Mouse (Mus musculus): ENCODE results near the gene Nr2c2ap. TPM values are rescaled to one million over a fixed set of nuclear protein-coding genes. Genes with fewer than 3 reads are reported as not detected.
A peak's percentile ranks its signal among the peaks of the same experiment; 100 is the strongest.

Gene Nr2c2ap
- polyA plus RNA-seq, 1 experiment from 2014 or later = 19.5 TPM

DNA sequence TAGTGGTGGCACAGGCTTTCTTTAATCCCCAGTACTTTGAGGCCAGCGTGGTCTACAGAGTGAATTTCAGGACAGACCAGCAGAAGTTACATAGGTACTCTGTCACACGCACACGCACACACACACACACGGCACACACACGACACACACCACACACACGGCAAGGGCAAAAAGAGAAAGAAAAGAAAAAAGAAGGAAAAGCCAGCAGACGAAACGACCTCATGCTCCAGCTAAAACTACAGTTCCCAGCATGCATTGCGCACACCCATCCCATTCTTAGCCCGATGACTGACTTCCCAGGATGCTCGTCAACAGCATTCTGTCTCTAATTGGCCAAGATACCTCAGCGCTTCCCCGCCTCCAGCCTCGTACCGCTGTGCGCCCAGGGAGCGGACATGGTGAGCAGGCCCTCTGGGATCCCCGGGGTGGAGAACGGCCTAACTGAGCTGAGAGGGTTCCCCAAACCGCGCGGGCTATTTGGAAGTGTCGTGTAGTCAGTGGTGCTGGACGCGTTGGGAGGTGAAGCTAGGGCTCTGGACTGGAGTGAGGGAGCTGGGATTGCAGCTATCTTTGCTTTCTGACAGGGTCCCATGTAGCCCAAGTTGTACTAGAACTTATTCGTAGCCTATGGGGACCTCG lies 41.0 kb downstream of the Nr2c2ap start, which contains the start of gene Tmem161a:
Gene Tmem161a, plus strand, starts transcription at position 314 of the 639 bp plus-strand sequence.
- DNase-seq (ENCODE audit: low spot score) (peak; percentile 96), ATAC-seq (replicated peaks; ENCODE audit: insufficient number of reproducible peaks, low FRiP score, low TSS enrichment, low read depth) (peak; percentile 92)
- Histone ChIP-seq H3K4me3 (ENCODE audit: low read depth, low read length) (peak within 1 kb of the TSS; percentile 66), H3K4me2 (ENCODE audit: low read depth, low read length) (peak within 1 kb of the TSS; percentile 45), H3K27me3 (ENCODE audit: control insufficient read depth, insufficient read depth, low read length) (no peaks in the 10 kb centered on the region), H3K9me3 (replicated peaks; ENCODE audit: control insufficient read depth, low read length) (no peaks in the 10 kb centered on the region), H3K27ac (replicated peaks; ENCODE audit: low read depth, low read length) (no peak within 1 kb of the TSS), H3K4me1 (ENCODE audit: control insufficient read depth, insufficient read depth, low read length) (no peaks in the 10 kb centered on the region), H3K9ac (replicated peaks; ENCODE audit: low read length) (peak within 1 kb of the TSS; percentile 74), H3K36me3 (replicated peaks; ENCODE audit: control insufficient read depth, insufficient read depth, low read depth, low read length) (no peaks in the 10 kb centered on the region)
- WGBS = 2% methylated on average over 27 of the region's 27 CpGs

DNA sequence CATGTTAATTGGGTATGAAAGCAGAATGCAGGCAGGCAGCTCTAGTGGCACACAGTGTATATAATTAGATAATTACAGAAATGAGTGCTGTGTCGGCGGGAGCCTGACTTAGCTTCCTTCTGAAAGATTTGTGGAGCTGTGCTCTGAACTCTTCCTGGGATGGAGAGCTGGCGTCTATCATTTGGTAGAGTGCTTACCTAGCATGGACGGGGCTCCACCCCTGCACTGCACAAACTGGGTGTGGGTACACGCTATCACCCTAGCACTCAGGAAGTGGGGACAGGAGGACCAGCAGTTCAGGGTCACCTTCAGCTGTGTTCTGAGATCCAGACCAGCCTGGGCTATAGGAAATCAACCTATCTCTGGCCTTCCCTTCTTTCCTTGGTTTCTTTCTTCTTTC lies 42.2 kb downstream of the Nr2c2ap start:
- DNase-seq (ENCODE audit: low spot score) = no peak
- Histone ChIP-seq H3K4me3 (ENCODE audit: low read depth, low read length) (no peak overlapping the region), H3K27ac (replicated peaks; ENCODE audit: low read depth, low read length) (no peak overlapping the region), H3K36me3 (replicated peaks; ENCODE audit: control insufficient read depth, insufficient read depth, low read depth, low read length) (no peaks in the 10 kb centered on the region), H3K9me3 (replicated peaks; ENCODE audit: control insufficient read depth, low read length) (no peaks in the 10 kb centered on the region), H3K9ac (replicated peaks; ENCODE audit: low read length) (no peak overlapping the region), H3K4me1 (ENCODE audit: control insufficient read depth, insufficient read depth, low read length) (no peaks in the 10 kb centered on the region), H3K4me2 (ENCODE audit: low read depth, low read length) (no peak overlapping the region; the same call in 1 of the 2 replicates), H3K27me3 (ENCODE audit: control insufficient read depth, insufficient read depth, low read length) (no peaks in the 10 kb centered on the region)
- 71% methylated on average over 5 of the region's 5 CpGs for WGBS
- no peak for ATAC-seq (replicated peaks; ENCODE audit: insufficient number of reproducible peaks, low FRiP score, low TSS enrichment, low read depth)

DNA sequence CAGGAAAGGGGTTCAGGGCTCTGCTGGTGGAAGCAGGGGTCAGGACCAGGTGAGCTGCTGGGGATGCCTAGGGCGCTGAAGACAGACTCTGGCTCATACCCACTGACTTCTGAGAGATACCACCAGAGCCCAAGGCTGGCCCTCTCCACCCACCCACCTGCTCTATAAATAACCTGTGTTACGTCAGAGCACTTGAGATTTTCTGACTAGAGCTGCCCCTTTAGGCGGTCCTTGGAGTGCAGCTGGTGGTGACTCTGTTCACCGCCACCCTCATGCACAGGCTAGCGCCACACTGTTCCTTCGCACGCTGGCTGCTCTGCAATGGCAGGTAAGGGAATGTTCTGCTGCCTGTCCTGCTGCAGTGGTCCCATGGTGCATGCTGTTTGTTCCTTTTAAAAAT lies 42.9 kb downstream of the Nr2c2ap start:
- Histone ChIP-seq H3K4me1 (ENCODE audit: control insufficient read depth, insufficient read depth, low read length) (no peaks in the 10 kb centered on the region), H3K27me3 (ENCODE audit: control insufficient read depth, insufficient read depth, low read length) (no peaks in the 10 kb centered on the region), H3K4me2 (ENCODE audit: low read depth, low read length) (no peak overlapping the region), H3K27ac (replicated peaks; ENCODE audit: low read depth, low read length) (no peak overlapping the region), H3K4me3 (ENCODE audit: low read depth, low read length) (no peak overlapping the region), H3K36me3 (replicated peaks; ENCODE audit: control insufficient read depth, insufficient read depth, low read depth, low read length) (no peaks in the 10 kb centered on the region), H3K9me3 (replicated peaks; ENCODE audit: control insufficient read depth, low read length) (no peaks in the 10 kb centered on the region), H3K9ac (replicated peaks; ENCODE audit: low read length) (no peak overlapping the region)
- ATAC-seq (replicated peaks; ENCODE audit: insufficient number of reproducible peaks, low FRiP score, low TSS enrichment, low read depth) (no peak), DNase-seq (ENCODE audit: low spot score) (no peak)
- WGBS = 89% methylated on average over 7 of the region's 7 CpGs

- Histone ChIP-seq H3K9ac (replicated peaks; ENCODE audit: low read length) (no peak overlapping the region), H3K27me3 (ENCODE audit: control insufficient read depth, insufficient read depth, low read length) (no peaks in the 10 kb centered on the region), H3K36me3 (replicated peaks; ENCODE audit: control insufficient read depth, insufficient read depth, low read depth, low read length) (no peaks in the 10 kb centered on the region; the same call in 1 of the 2 replicates), H3K9me3 (replicated peaks; ENCODE audit: control insufficient read depth, low read length) (no peaks in the 10 kb centered on the region), H3K27ac (replicated peaks; ENCODE audit: low read depth, low read length) (no peak overlapping the region), H3K4me3 (ENCODE audit: low read depth, low read length) (no peak overlapping the region), H3K4me2 (ENCODE audit: low read depth, low read length) (no peak overlapping the region), H3K4me1 (ENCODE audit: control insufficient read depth, insufficient read depth, low read length) (no peaks in the 10 kb centered on the region)
- no peak for DNase-seq (ENCODE audit: low spot score)
- 83% methylated on average over 2 of the region's 2 CpGs for WGBS
- no peak for ATAC-seq (replicated peaks; ENCODE audit: insufficient number of reproducible peaks, low FRiP score, low TSS enrichment, low read depth)
These were observed 47.1 kb downstream of the Nr2c2ap start for GRCm38 (mm10) chr8:70178231-70178630.

GRCm38 (mm10) chr8:70179082-70179481 lies 47.9 kb downstream of the Nr2c2ap start:
- Histone ChIP-seq H3K4me2 (ENCODE audit: low read depth, low read length) (no peak overlapping the region), H3K4me1 (ENCODE audit: control insufficient read depth, insufficient read depth, low read length) (no peaks in the 10 kb centered on the region)

DNA sequence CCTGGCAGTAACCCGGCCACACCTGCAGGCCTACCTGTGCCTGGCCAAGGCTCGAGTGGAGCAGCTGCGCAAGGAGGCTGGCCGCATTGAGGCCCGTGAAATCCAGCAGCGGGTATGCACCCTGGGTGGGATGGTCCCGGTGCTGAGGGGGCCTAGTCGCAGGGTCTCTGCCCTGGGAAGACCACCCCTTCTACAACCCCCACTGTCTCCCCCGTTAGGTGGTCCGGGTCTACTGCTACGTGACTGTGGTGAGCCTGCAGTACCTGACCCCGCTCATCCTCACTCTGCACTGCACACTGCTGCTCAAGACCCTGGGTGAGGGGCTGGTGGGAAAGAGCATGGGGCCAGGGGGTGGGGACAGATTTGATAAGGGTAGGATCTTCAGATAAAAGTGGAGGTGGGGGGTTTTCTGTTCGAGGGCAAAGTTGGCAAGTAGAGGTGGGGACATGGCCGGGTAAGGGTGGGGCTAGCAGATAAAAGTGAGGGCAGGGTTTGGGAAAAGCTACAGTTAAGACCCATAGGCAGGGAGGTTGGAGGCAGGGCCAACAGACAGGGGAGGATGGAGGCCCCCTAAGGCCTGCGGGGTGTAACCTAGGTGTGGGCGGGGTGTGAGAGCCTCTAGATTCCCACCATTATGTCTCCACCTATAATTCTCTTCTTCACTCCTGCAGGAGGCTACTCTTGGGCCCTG lies 50.2 kb downstream of the Nr2c2ap start:
- Histone ChIP-seq H3K36me3 (replicated peaks; ENCODE audit: control insufficient read depth, insufficient read depth, low read depth, low read length) (no peaks in the 10 kb centered on the region; the same call in 1 of the 2 replicates), H3K9ac (replicated peaks; ENCODE audit: low read length) (no peak overlapping the region; the same call in 1 of the 2 replicates), H3K9me3 (replicated peaks; ENCODE audit: control insufficient read depth, low read length) (no peaks in the 10 kb centered on the region), H3K4me2 (ENCODE audit: low read depth, low read length) (no peak overlapping the region), H3K4me1 (ENCODE audit: control insufficient read depth, insufficient read depth, low read length) (no peaks in the 10 kb centered on the region), H3K27ac (replicated peaks; ENCODE audit: low read depth, low read length) (no peak overlapping the region), H3K27me3 (ENCODE audit: control insufficient read depth, insufficient read depth, low read length) (no peaks in the 10 kb centered on the region), H3K4me3 (ENCODE audit: low read depth, low read length) (no peak overlapping the region)
- ATAC-seq (replicated peaks; ENCODE audit: insufficient number of reproducible peaks, low FRiP score, low TSS enrichment, low read depth) (no peak; the same call in 1 of the 2 replicates), DNase-seq (ENCODE audit: low spot score) (no peak)
- 88% methylated on average over 16 of the region's 16 CpGs for WGBS

More at GRCm38 (mm10) chr8:70179082-70179481, 47.9 kb downstream of the Nr2c2ap start:
- Histone ChIP-seq H3K27me3 (ENCODE audit: control insufficient read depth, insufficient read depth, low read length) (no peaks in the 10 kb centered on the region), H3K36me3 (replicated peaks; ENCODE audit: control insufficient read depth, insufficient read depth, low read depth, low read length) (no peaks in the 10 kb centered on the region; the same call in 1 of the 2 replicates), H3K9me3 (replicated peaks; ENCODE audit: control insufficient read depth, low read length) (no peaks in the 10 kb centered on the region), H3K27ac (replicated peaks; ENCODE audit: low read depth, low read length) (no peak overlapping the region), H3K9ac (replicated peaks; ENCODE audit: low read length) (no peak overlapping the region), H3K4me3 (ENCODE audit: low read depth, low read length) (no peak overlapping the region)
- 92% methylated on average over 4 of the region's 4 CpGs for WGBS
- no peak for DNase-seq (ENCODE audit: low spot score)
- no peak for ATAC-seq (replicated peaks; ENCODE audit: insufficient number of reproducible peaks, low FRiP score, low TSS enrichment, low read depth)

DNA sequence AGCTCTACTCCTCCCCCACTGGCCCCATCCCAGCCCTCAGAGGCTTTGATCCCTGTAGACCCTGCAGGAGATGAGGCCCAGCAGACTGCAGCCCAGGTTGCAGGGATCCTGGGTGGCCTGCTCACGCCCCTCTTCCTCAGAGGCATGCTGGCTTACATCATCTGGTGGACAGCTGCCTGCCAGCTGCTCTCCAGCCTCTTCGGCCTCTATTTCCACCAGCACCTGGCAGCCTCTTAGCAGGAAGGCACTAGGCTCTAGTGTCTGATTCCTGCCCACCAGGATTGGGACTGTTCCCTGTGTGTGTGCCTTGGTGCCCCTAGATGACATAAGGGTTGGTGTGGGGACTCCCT lies 50.7 kb downstream of the Nr2c2ap start:
- no peak overlapping the region for H3K4me3 ChIP-seq (ENCODE audit: low read depth, low read length)
- H3K4me1 ChIP-seq (ENCODE audit: control insufficient read depth, insufficient read depth, low read length) = no peaks in the 10 kb centered on the region
- 74% methylated on average over 2 of the region's 2 CpGs for WGBS
- H3K4me2 ChIP-seq (ENCODE audit: low read depth, low read length) = no peak overlapping the region
- DNase-seq (ENCODE audit: low spot score) = no peak
- no peaks in the 10 kb centered on the region; the same call in 1 of the 2 replicates for H3K36me3 ChIP-seq (replicated peaks; ENCODE audit: control insufficient read depth, insufficient read depth, low read depth, low read length)
- H3K27ac ChIP-seq (replicated peaks; ENCODE audit: low read depth, low read length) = no peak overlapping the region
- H3K27me3 ChIP-seq (ENCODE audit: control insufficient read depth, insufficient read depth, low read length) = no peaks in the 10 kb centered on the region
- H3K9ac ChIP-seq (replicated peaks; ENCODE audit: low read length) = no peak overlapping the region
- no peaks in the 10 kb centered on the region for H3K9me3 ChIP-seq (replicated peaks; ENCODE audit: control insufficient read depth, low read length)
- no peak for ATAC-seq (replicated peaks; ENCODE audit: insufficient number of reproducible peaks, low FRiP score, low TSS enrichment, low read depth)

GRCm38 (mm10) chr8:70183194-70183593 lies 52.1 kb downstream of the Nr2c2ap start:
- Histone ChIP-seq H3K9ac (replicated peaks; ENCODE audit: low read length) (no peak overlapping the region), H3K4me1 (ENCODE audit: control insufficient read depth, insufficient read depth, low read length) (no peaks in the 10 kb centered on the region), H3K36me3 (replicated peaks; ENCODE audit: control insufficient read depth, insufficient read depth, low read depth, low read length) (no peaks in the 10 kb centered on the region; the same call in 1 of the 2 replicates), H3K4me3 (ENCODE audit: low read depth, low read length) (no peak overlapping the region), H3K4me2 (ENCODE audit: low read depth, low read length) (no peak overlapping the region), H3K27me3 (ENCODE audit: control insufficient read depth, insufficient read depth, low read length) (no peaks in the 10 kb centered on the region), H3K27ac (replicated peaks; ENCODE audit: low read depth, low read length) (no peak overlapping the region), H3K9me3 (replicated peaks; ENCODE audit: control insufficient read depth, low read length) (no peaks in the 10 kb centered on the region)
- no peak for DNase-seq (ENCODE audit: low spot score)
- WGBS = 89% methylated on average over 4 of the region's 4 CpGs
- no peak for ATAC-seq (replicated peaks; ENCODE audit: insufficient number of reproducible peaks, low FRiP score, low TSS enrichment, low read depth)
